Mouse (Mus musculus) embryonic facial prominence, embryonic 11.5 days (tissue): ENCODE results near the gene Efna4. TPM values are rescaled to one million over a fixed set of nuclear protein-coding genes. Genes with fewer than 3 reads are reported as not detected.
A peak's percentile ranks its signal among the peaks of the same experiment; 100 is the strongest.

Experiments
- ATAC-seq: fragments of 200-750 bp; cut with Nextera tagmentation; replicated peaks from 2 replicates; pipeline ENCODE4 v1.8.0; 2017; ENCODE audit warnings: low read depth; ENCODE audit not compliant: insufficient number of reproducible peaks, low FRiP score, low TSS enrichment
- DNase-seq: peaks from one replicate; pipeline ENCODE4 v3.0.0-alpha.2; 2015; ENCODE audit warnings: low spot score
- H3K27ac ChIP-seq: fragments of 300-500 bp; sonication (generic); replicated peaks from 2 replicates; pipeline ENCODE4 v1.5.1; 2014; ENCODE audit warnings: mild to moderate bottlenecking, low read depth, low read length, control low read depth
- H3K27me3 ChIP-seq: fragments of 300-500 bp; sonication (generic); 2 replicates; pipeline ENCODE4 v1.6.1; 2014; ENCODE audit warnings: mild to moderate bottlenecking, low read length, moderate library complexity, mixed read lengths; ENCODE audit not compliant: control insufficient read depth, insufficient read depth
- H3K36me3 ChIP-seq: fragments of 300-500 bp; sonication (generic); replicated peaks from 2 replicates; pipeline ENCODE4 v1.6.1; 2014; ENCODE audit warnings: low read depth, mild to moderate bottlenecking, low read length, moderate library complexity, mixed read lengths; ENCODE audit not compliant: control insufficient read depth, insufficient read depth
- H3K4me1 ChIP-seq: fragments of 300-500 bp; sonication (generic); 2 replicates; pipeline ENCODE4 v1.6.1; 2014; ENCODE audit warnings: low read length, mixed read lengths; ENCODE audit not compliant: control insufficient read depth, insufficient read depth
- H3K4me2 ChIP-seq: fragments of 300-500 bp; sonication (generic); 2 replicates; pipeline ENCODE4 v1.6.1; 2014; ENCODE audit warnings: low read depth, mild to moderate bottlenecking, control low read depth, low read length, moderate library complexity
- H3K4me3 ChIP-seq: fragments of 300-500 bp; sonication (generic); 2 replicates; pipeline ENCODE4 v1.5.1; 2014; ENCODE audit warnings: low read depth, low read length, control low read depth
- H3K9ac ChIP-seq: fragments of 300-500 bp; sonication (generic); replicated peaks from 2 replicates; pipeline ENCODE4 v1.6.1; 2014; ENCODE audit warnings: mild to moderate bottlenecking, control low read depth, low read length
- H3K9me3 ChIP-seq: fragments of 300-500 bp; sonication (generic); replicated peaks from 2 replicates; pipeline ENCODE4 v1.6.1; 2016; ENCODE audit warnings: mild to moderate bottlenecking, low read length, inconsistent platforms, mixed read lengths; ENCODE audit not compliant: control insufficient read depth
- WGBS: fragments of 180-500 bp; shearing (Covaris S2); extraction: QIAGEN DNeasy Blood & Tissue Kit; methylation state at CpG from one replicate; pipeline ENCODE4 v1.1.7; 2014; 5-methylcytosine and 5-hydroxymethylcytosine counted together
- polyA plus RNA-seq: library from polyadenylated mRNA; unstranded; fragments of >200 nt; fragmentation: Nextera tagmentation; extraction: Ambion mirVana; gene quantifications from 2 replicates; pipeline ENCODE4 v1.2.1, GENCODE M21; 2014

Gene Efna4
- polyA plus RNA-seq, 1 experiment from 2014 or later, result 39.5 TPM

DNA sequence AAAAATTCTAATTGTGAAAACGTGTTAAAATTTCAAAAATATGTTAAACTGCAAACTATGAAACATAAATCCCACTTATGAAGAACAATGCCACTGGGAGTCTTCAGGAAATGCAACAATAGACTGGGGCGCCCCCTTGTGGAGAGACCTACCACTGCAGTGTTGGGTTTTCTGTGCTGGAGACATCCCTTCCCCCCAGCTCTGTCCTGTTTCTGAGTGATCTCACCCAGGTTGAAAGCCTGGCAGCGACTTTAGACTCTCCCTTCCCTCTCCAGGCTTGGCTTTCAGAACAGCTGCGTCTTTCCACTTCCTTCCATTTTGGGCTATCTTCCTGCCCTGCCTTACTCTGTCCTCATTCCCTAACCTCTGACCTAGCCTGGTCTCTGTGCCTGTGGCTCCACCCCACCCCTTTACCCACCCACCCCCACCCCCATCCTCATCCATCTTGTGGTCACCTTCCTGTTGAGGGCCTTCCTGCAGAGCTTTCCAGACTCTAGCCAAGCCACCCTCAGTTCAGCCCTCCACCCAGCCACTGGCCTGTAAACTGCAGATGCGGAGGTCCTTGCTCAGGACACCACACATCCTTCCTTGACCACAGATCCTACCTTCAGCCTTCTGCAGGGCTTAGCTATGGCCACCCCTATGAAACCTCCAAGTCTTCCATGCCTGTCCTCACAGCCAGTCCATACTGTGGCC is 17.1 kb upstream of the Efna4 start:
- ATAC-seq (0 out of 2 replicates have a peak, but pooled peaks have one; percentile 14), DNase-seq (peak; percentile 87)
- WGBS, result 16% methylated on average over 5 of the region's 5 CpGs
- Histone ChIP-seq H3K4me1 (no peaks in the 10 kb centered on the region), H3K36me3 (no peaks in the 10 kb centered on the region), H3K4me3 (no peak overlapping the region), H3K27ac (no peak overlapping the region), H3K27me3 (peaks cover 2% of the 10 kb centered on the region; the same call in 1 of the 2 replicates), H3K9me3 (no peaks in the 10 kb centered on the region), H3K9ac (no peak overlapping the region), H3K4me2 (no peak overlapping the region)

DNA sequence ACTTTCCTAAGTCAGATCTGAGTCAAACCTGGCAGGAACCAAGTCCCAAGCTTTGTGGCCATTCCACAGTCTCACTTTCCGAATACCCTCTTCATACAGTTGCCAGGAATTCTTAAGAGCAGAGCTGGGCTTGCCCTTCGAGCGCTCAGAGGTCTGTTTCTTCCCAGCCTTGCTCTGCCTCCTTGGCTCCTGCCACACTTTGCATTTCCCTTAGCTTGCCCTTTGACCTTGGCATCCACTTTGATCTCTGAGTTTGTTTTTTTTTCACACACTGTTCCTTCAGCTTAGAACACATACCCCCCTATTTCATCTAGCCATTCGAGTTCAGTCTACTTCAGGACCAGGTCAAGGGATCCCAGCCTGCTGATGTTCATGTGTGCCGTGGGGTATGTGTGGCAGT is 13.4 kb upstream of the Efna4 start:
- Histone ChIP-seq H3K36me3 (no peaks in the 10 kb centered on the region), H3K4me3 (no peak overlapping the region), H3K4me1 (peaks cover 3% of the 10 kb centered on the region), H3K4me2 (no peak overlapping the region), H3K9me3 (no peaks in the 10 kb centered on the region), H3K27me3 (peaks cover 2% of the 10 kb centered on the region; the same call in 1 of the 2 replicates), H3K9ac (no peak overlapping the region), H3K27ac (no peak overlapping the region)
- 40% methylated on average over 5 of the region's 5 CpGs for WGBS
- DNase-seq (no peak), ATAC-seq (no peak)

DNA sequence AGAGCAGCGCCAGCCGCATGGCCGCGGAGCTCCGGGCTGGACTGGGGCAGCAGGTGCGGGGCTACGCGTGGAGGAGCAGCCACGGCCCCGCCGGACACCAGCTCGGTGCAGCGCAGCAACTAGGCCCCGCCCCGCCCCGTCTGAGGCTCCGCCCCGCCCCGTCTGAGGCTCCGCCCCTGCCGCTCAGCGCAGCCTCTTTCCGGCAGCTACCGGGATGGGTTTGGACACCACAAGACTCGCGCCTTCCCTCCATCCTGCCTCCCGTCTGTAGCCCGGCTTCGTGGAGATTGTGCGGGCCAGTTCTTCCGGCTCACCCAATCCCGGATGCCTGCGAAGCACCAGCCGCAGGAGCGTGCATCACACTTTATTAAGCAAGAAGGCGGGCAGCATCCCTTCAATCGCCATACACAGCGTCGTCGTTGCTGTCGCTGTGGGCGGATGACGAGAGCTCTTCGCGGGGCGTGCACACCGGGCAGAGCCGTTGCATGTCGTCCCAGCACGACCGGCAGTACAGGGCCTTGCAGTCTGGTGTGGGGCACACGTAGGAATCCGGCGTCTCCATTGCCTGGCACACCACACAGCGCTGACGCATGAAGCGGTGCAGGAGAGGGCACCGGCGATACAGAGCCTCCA is 12.2 kb upstream of the Efna4 start, which contains the start of gene Adam15:
Adam15 (minus strand) TSS at position 128 of the 633 bp plus-strand sequence.
- Histone ChIP-seq H3K4me1 (peaks cover 3% of the 10 kb centered on the region), H3K4me2 (peak within 1 kb of the TSS; percentile 69), H3K4me3 (peak within 1 kb of the TSS; percentile 44), H3K9ac (peak within 1 kb of the TSS; percentile 47), H3K36me3 (no peaks in the 10 kb centered on the region; the same call in 1 of the 2 replicates), H3K27me3 (peaks cover 2% of the 10 kb centered on the region; the same call in 1 of the 2 replicates), H3K27ac (no peak within 1 kb of the TSS), H3K9me3 (no peaks in the 10 kb centered on the region)
- DNase-seq (peak; percentile 89), ATAC-seq (peak; percentile 87)
- WGBS, result 1% methylated on average over 45 of the region's 59 CpGs

DNA sequence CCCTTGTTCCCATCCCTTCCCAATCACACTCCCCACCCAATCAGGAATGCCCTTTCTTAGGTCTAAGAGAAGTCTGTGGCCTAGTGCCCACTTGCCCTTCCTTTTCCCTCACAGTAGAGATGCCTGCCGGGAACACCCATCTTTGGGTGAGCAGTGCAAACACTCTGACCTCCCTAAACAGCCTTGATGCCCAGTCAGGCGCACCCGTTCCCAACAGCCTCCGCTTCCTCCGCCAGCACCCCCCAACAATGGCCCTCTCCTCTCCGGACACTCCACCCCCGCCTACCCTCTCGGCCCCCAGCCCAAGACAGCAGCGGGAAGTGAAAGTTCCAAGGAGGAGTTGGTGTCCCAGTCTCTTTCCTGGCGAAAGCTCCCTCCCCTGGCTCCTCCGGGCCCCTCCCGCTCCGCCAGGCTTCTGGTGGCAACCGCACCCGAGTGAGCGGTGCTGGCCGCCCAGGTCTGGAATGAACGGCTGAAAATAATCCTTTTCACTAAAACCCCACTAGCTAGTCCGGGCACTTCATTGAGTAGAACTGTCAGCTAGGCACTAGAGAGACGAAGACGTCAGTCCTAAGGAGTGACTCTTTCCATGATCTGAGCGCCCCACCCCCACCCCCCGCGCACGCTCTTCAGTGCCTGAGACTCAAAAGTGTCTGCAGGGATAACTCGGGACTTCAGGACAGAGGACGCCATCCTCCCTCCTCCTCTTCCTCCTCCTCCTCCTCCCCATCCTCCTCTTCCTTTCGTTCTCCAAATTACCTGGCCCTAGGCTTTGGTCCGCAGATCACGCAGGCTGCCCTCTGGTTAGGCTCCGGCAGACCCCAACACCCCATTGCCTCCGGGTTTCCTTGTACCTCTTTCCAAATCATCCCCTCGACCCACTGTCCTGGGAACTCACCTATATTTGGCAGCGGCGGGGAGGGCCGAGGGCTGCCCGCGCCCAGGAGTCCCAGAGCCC is 11.4 kb upstream of the Efna4 start:
- Histone ChIP-seq H3K9me3 (no peaks in the 10 kb centered on the region), H3K27ac (no peak overlapping the region), H3K27me3 (peaks cover 2% of the 10 kb centered on the region; the same call in 1 of the 2 replicates), H3K4me3 (peak overlapping the region; percentile 44), H3K36me3 (no peaks in the 10 kb centered on the region; the same call in 1 of the 2 replicates), H3K4me2 (peak overlapping the region; percentile 69), H3K4me1 (peaks cover 3% of the 10 kb centered on the region), H3K9ac (peak overlapping the region; percentile 47)
- ATAC-seq, result no peak
- 2% methylated on average over 38 of the region's 38 CpGs for WGBS
- peak; percentile 42 for DNase-seq

DNA sequence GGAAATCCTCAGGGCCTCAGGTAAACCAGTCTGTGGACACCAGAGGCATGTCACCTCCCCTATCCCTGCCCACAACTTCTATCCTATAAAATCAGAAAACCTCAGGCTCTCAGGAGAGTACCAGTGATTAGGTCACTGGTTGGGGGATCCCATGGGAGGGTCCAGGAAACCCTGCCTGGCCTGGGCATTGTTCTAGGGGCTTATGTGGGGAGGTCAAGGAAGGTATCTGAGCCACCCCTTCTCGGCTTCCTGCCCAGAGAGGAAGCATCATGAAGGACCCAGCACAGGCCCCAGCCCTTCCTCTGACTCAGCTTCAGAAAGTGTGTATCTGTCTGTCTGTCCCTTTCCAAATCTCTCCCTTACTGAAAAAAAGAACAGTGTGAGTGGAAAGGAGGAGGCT is 10.1 kb upstream of the Efna4 start:
- ATAC-seq (no peak), DNase-seq (no peak)
- Histone ChIP-seq H3K27ac (no peak overlapping the region), H3K4me2 (no peak overlapping the region), H3K9ac (no peak overlapping the region), H3K27me3 (peaks cover 2% of the 10 kb centered on the region; the same call in 1 of the 2 replicates), H3K4me1 (peaks cover 3% of the 10 kb centered on the region), H3K36me3 (no peaks in the 10 kb centered on the region; the same call in 1 of the 2 replicates), H3K9me3 (no peaks in the 10 kb centered on the region), H3K4me3 (no peak overlapping the region)
- WGBS, result 72% methylated on average over 1 of the region's 1 CpGs

DNA sequence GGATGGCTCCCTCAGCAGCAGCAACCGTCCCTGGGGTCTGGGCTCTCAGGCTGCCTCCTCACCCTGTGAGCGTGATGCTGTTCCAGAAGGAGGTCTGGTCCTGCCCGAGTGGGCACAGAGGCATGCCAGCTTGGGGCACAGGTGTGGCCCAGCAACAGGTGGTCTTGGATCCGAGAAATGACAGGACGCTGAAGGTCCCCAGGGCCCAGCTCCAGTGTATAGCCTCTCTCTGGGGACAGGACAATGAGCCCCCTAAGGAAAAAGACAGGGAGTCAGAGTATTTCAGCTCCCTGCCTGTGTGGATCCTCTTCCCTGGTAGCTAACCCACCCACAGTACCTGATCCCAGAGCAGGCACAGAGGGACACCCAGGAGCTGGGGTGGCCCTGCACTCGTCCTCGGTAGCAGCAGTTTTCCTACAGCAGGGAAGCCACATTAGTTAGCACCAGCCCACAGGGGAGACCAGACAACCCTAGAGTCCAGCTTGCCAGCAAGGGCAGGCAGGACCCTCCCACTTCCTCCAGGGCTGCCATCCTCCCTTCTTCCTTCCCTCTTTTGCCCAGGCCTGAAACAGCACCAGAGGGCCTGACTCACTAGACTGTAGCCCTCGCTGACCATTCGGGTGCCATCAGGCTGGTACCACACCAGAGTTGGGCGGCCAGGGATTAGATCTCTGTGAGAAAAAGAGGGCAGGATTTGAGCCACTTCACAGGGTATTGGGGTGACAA is 9.2 kb upstream of the Efna4 start:
- H3K36me3 ChIP-seq, result no peaks in the 10 kb centered on the region; the same call in 1 of the 2 replicates

DNA sequence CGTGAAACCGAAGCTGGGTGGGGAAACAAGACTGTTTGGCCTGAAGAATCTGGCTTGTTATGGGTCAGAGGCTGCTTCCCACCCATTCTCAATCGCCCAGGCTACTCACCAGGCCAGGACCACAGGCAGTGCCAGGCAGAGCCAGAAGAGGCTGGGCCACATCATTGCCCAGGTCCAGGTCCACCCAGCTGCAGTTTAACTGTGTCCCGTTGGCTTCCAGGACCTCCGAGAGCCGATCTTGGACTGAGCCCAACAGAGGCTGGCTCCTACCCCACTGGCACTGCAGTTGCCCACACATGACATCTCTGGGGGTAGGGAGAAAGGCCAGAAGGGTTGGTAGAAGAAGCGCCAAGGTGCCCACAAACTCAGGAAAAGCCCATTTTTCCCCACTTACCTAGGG is 5.5 kb upstream of the Efna4 start:
- Histone ChIP-seq H3K36me3 (no peaks in the 10 kb centered on the region; the same call in 1 of the 2 replicates), H3K4me1 (peaks cover 4% of the 10 kb centered on the region), H3K27me3 (no peaks in the 10 kb centered on the region), H3K27ac (no peak overlapping the region), H3K4me3 (no peak overlapping the region), H3K9me3 (no peaks in the 10 kb centered on the region), H3K4me2 (no peak overlapping the region), H3K9ac (no peak overlapping the region)
- 86% methylated on average over 7 of the region's 7 CpGs for WGBS
- no peak for ATAC-seq
- no peak for DNase-seq

More for the DNA sequence above, 9.2 kb upstream of the Efna4 start:
- ATAC-seq, result no peak
- H3K9ac ChIP-seq, result no peak overlapping the region
- no peak overlapping the region for H3K4me3 ChIP-seq
- no peak for DNase-seq
- H3K27ac ChIP-seq, result no peak overlapping the region
- H3K4me1 ChIP-seq, result peaks cover 3% of the 10 kb centered on the region
- WGBS, result 78% methylated on average over 10 of the region's 10 CpGs
- no peaks in the 10 kb centered on the region for H3K9me3 ChIP-seq
- no peak overlapping the region for H3K4me2 ChIP-seq
- H3K27me3 ChIP-seq, result no peaks in the 10 kb centered on the region
